Mouse (Mus musculus) neural tube, embryonic 11.5 days (tissue): ENCODE results near the gene St8sia6. TPM values are rescaled to one million over a fixed set of nuclear protein-coding genes. Genes with fewer than 3 reads are reported as not detected.
"Not testable (repeated sequence)": the region's sequence is repeated elsewhere in the genome, so short reads cannot be mapped to it uniquely, and the experiment has no call there.

Source experiments
- ATAC-seq: fragments of 200-750 bp; cut with Nextera tagmentation; 2 replicates; pipeline ENCODE4 v1.8.0; 2017; ENCODE audit warnings: moderate number of reproducible peaks, mild to moderate bottlenecking, moderate TSS enrichment, moderate library complexity; ENCODE audit not compliant: insufficient read depth, low FRiP score, low TSS enrichment
- DNase-seq: peaks from one replicate; pipeline ENCODE4 v3.0.0-alpha.2; 2015; ENCODE audit warnings: low spot score
- H3K27ac ChIP-seq: fragments of 300-500 bp; sonication (generic); 2 replicates; pipeline ENCODE4 v1.5.1; 2014; ENCODE audit warnings: low read depth, mild to moderate bottlenecking, low read length
- H3K27me3 ChIP-seq: fragments of 300-500 bp; sonication (generic); 2 replicates; pipeline ENCODE4 v1.6.1; 2014; ENCODE audit warnings: mild to moderate bottlenecking, low read length, mixed read lengths; ENCODE audit not compliant: control insufficient read depth, insufficient read depth
- H3K36me3 ChIP-seq: fragments of 300-500 bp; sonication (generic); 2 replicates; pipeline ENCODE4 v1.6.1; 2014; ENCODE audit warnings: mild to moderate bottlenecking, low read length, moderate library complexity, mixed read lengths; ENCODE audit not compliant: control insufficient read depth, insufficient read depth
- H3K4me1 ChIP-seq: fragments of 300-500 bp; sonication (generic); 2 replicates; pipeline ENCODE4 v1.6.1; 2014; ENCODE audit warnings: low read length, mixed read lengths; ENCODE audit not compliant: control insufficient read depth, insufficient read depth
- H3K4me2 ChIP-seq: fragments of 300-500 bp; sonication (generic); 2 replicates; pipeline ENCODE4 v1.6.1; 2014; ENCODE audit warnings: low read depth, mild to moderate bottlenecking, moderate library complexity
- H3K4me3 ChIP-seq: fragments of 300-500 bp; sonication (generic); 2 replicates; pipeline ENCODE4 v1.5.1; 2014; ENCODE audit warnings: low read depth, low read length
- H3K9ac ChIP-seq: fragments of 300-500 bp; sonication (generic); 2 replicates; pipeline ENCODE4 v1.6.1; 2014; ENCODE audit warnings: mild to moderate bottlenecking, low read length
- H3K9me3 ChIP-seq: fragments of 300-500 bp; sonication (generic); 2 replicates; pipeline ENCODE4 v1.6.1; 2016; ENCODE audit warnings: low read length; ENCODE audit not compliant: control insufficient read depth
- WGBS: fragments of 180-500 bp; shearing (Covaris S2); extraction: QIAGEN DNeasy Blood & Tissue Kit; methylation state at CpG from one replicate; pipeline ENCODE4 v1.1.7; 2014; 5-methylcytosine and 5-hydroxymethylcytosine counted together
- polyA plus RNA-seq: library from polyadenylated mRNA; unstranded; fragments of >200 nt; fragmentation: Nextera tagmentation; extraction: Ambion mirVana; gene quantifications from 2 replicates; pipeline ENCODE4 v1.2.1, GENCODE M21; 2014

The St8sia6 gene
- polyA plus RNA-seq, 1 experiment from 2014 or later, result 0.65 TPM

GRCm38 (mm10) chr2:13634866-13635265, 159.0 kb downstream of the St8sia6 start:
- ATAC-seq (no peak), DNase-seq (no peak)
- no peak overlapping the region for H3K9ac ChIP-seq
- H3K4me1 ChIP-seq, result no peaks in the 10 kb centered on the region
- H3K36me3 ChIP-seq, result no peaks in the 10 kb centered on the region
- no peak overlapping the region for H3K4me2 ChIP-seq
- no peaks in the 10 kb centered on the region for H3K27me3 ChIP-seq
- H3K9me3 ChIP-seq, result no peaks in the 10 kb centered on the region
- no peak overlapping the region for H3K27ac ChIP-seq
- no peak overlapping the region for H3K4me3 ChIP-seq
- WGBS, result 50% methylated on average over 1 of the region's 1 CpGs

- Histone ChIP-seq H3K9me3 (no peaks in the 10 kb centered on the region), H3K36me3 (no peaks in the 10 kb centered on the region), H3K4me3 (no peak overlapping the region), H3K9ac (no peak overlapping the region), H3K27ac (no peak overlapping the region), H3K27me3 (no peaks in the 10 kb centered on the region), H3K4me1 (no peaks in the 10 kb centered on the region), H3K4me2 (no peak overlapping the region)
- 79% methylated on average over 7 of the region's 7 CpGs for WGBS
- DNase-seq (no peak), ATAC-seq (no peak)
Observed at GRCm38 (mm10) chr2:13630136-13630832, 163.6 kb downstream of the St8sia6 start.

- not testable (repeated sequence) for H3K4me1 ChIP-seq, H3K4me2 ChIP-seq, ATAC-seq, H3K36me3 ChIP-seq, H3K27ac ChIP-seq, H3K9me3 ChIP-seq, DNase-seq, H3K9ac ChIP-seq, H3K27me3 ChIP-seq, H3K4me3 ChIP-seq
- WGBS, result 74% methylated on average over 5 of the region's 5 CpGs
Observed at GRCm38 (mm10) chr2:13603636-13604035, 190.2 kb downstream of the St8sia6 start.

GRCm38 (mm10) chr2:13603093-13603492, 190.8 kb downstream of the St8sia6 start:
- no peak overlapping the region for H3K4me2 ChIP-seq
- ATAC-seq (no peak), DNase-seq (no peak)
- no peaks in the 10 kb centered on the region for H3K36me3 ChIP-seq
- H3K27me3 ChIP-seq, result no peaks in the 10 kb centered on the region
- no peak overlapping the region for H3K4me3 ChIP-seq
- no peak overlapping the region for H3K9ac ChIP-seq
- H3K4me1 ChIP-seq, result no peaks in the 10 kb centered on the region
- H3K9me3 ChIP-seq, result no peaks in the 10 kb centered on the region
- H3K27ac ChIP-seq, result no peak overlapping the region

Other genes starting within 250 kb of the St8sia6 start
- gene Trdmt1, start 249.4 kb downstream of the St8sia6 start, polyA plus RNA-seq, result 7.2 and 9.3 TPM in 2 replicates
- 1,210 and 1,219 TPM in 2 replicates for gene Vim, start 220.1 kb downstream of the St8sia6 start, polyA plus RNA-seq